Mouse (Mus musculus): Measurements from ENCODE around the gene Bmpr1b. TPM values are rescaled to one million over a fixed set of nuclear protein-coding genes. Genes with fewer than 3 reads are reported as not detected.
A peak's percentile ranks its signal among the peaks of the same experiment; 100 is the strongest.

The Bmpr1b gene
- polyA plus RNA-seq, 1 experiment from 2014 or later = 12.0 TPM

DNA sequence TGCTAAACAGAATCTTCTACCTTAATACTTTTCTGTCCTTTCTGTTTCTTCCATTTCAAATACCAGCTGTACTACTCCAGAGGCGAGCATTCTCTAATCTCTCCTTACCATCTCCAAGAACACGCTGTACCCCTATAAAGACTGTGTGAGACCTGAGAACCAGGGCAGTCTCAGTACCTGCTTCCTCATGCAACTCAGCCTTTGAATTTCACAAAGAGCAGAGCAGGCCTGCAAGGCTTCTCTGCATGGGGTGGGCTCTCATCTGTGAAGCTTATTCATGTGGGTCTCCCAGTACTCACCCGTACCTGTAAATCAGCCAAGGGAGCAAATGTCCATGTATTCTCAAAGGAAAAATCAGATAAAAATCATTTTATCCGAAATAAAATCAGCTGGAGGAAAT is 203.0 kb downstream of the Bmpr1b start:
- ATAC-seq (ENCODE audit: low FRiP score) = no peak
- H3K4me1 ChIP-seq = no peaks in the 10 kb centered on the region
- 58% methylated on average over 4 of the region's 4 CpGs for WGBS
- H3K36me3 ChIP-seq (replicated peaks) = no peaks in the 10 kb centered on the region
- no peaks in the 10 kb centered on the region for H3K9me3 ChIP-seq
- H3K9ac ChIP-seq = no peak overlapping the region
- no peak overlapping the region for H3K4me2 ChIP-seq
- H3K27ac ChIP-seq = no peak overlapping the region
- H3K4me3 ChIP-seq (replicated peaks) = no peak overlapping the region
- no peaks in the 10 kb centered on the region for H3K27me3 ChIP-seq

DNA sequence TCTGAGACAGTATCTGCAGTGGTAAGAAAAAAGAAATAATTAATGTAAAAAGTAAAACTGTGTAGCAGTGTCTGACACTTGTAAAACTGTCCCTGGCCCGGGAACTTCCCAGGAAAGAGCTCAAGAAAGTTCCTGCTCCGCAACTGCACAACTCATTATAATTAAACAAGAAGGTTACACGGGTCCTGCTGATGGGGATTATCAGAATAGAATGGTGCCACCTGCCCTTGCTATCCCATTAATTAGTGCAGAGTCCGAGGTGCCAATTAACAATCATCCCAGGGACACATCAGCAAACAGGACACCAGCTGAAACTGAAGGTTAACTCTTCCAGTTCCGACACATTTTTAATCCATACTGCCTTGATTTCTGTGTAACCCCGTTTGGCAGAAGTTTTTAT is 216.3 kb downstream of the Bmpr1b start:
- peak overlapping the region; percentile 51 for H3K27ac ChIP-seq

DNA sequence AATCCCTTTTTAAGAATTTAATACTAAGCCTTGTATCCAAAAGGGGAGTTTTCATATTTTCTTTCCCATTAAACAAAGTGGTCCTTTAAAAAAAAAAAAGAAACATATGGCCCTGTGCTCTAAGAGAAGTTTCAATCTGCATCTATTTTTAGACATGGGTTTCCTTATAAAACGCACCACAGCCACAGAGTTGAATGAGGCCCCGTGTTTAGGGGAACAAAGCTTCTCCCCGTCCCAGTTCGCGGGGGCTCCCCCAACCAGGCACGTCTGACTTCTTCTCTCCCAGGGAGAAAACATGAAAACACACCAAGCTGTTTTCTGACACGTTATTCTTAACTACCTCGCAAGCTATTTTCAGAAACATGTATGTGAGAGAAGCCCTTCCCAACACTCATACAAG is 218.6 kb downstream of the Bmpr1b start:
- 57% methylated on average over 8 of the region's 8 CpGs for WGBS
- no peak overlapping the region for H3K27ac ChIP-seq

More for the DNA sequence above, 216.3 kb downstream of the Bmpr1b start:
- Histone ChIP-seq H3K4me2 (peak overlapping the region; percentile 3), H3K27me3 (no peaks in the 10 kb centered on the region), H3K4me3 (replicated peaks) (no peak overlapping the region), H3K4me1 (peaks cover 18% of the 10 kb centered on the region), H3K9ac (no peak overlapping the region), H3K36me3 (replicated peaks) (no peaks in the 10 kb centered on the region), H3K9me3 (no peaks in the 10 kb centered on the region)
- ATAC-seq (ENCODE audit: low FRiP score) = peak; percentile 88
- WGBS = 9% methylated on average over 6 of the region's 6 CpGs

DNA sequence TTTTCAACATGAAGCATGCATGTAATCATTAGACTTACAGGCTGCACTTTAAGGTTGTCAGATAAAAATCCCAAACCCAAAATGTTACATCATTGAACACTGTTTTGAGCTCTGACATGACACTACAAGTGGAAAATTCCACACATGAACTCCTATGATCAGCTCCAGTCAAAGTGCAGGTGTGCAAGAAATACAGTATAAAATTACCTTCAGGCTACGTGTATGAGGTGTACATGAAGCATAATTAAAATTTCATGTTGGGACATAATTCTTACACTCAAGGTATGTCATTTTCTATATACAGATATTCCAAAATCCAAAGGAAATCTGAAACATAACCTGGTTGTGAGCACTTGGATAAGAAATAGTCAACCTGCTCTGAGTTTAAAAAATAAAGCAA is 220.7 kb downstream of the Bmpr1b start:
- ATAC-seq (ENCODE audit: low FRiP score) = no peak

More for the DNA sequence above, 218.6 kb downstream of the Bmpr1b start:
- H3K4me3 ChIP-seq (replicated peaks) = no peak overlapping the region
- H3K9me3 ChIP-seq = no peaks in the 10 kb centered on the region
- H3K9ac ChIP-seq = no peak overlapping the region
- no peaks in the 10 kb centered on the region for H3K36me3 ChIP-seq (replicated peaks)
- H3K4me2 ChIP-seq = no peak overlapping the region
- ATAC-seq (ENCODE audit: low FRiP score) = no peak
- H3K27me3 ChIP-seq = no peaks in the 10 kb centered on the region
- peaks cover 18% of the 10 kb centered on the region for H3K4me1 ChIP-seq

DNA sequence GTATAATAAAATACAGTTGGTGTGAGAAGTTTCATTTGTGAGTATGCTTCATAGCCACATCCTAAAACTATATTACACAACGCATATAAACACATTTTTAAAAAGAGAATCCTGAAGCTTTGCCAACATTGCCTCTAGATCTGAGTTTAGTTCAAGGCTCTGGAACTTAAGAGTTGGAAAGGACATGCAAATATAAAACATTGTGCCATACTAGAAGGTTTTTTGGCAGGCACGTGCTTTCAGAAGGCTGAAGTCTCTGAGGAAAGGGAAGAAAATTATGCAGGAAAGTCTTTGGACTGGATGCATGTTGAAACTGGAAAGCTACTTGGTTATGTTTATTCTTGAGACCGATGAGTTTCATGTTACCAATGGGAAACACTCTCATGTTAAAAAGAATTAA is 221.1 kb downstream of the Bmpr1b start:
- no peak overlapping the region for H3K4me3 ChIP-seq (replicated peaks)
- no peak for ATAC-seq (ENCODE audit: low FRiP score)
- 86% methylated on average over 3 of the region's 3 CpGs for WGBS

More for the DNA sequence above, 220.7 kb downstream of the Bmpr1b start:
- Histone ChIP-seq H3K36me3 (replicated peaks) (no peaks in the 10 kb centered on the region), H3K9me3 (no peaks in the 10 kb centered on the region), H3K4me2 (no peak overlapping the region), H3K27me3 (no peaks in the 10 kb centered on the region), H3K9ac (no peak overlapping the region), H3K4me3 (replicated peaks) (no peak overlapping the region), H3K27ac (no peak overlapping the region), H3K4me1 (peaks cover 21% of the 10 kb centered on the region)
- 71% methylated on average over 1 of the region's 1 CpGs for WGBS

DNA sequence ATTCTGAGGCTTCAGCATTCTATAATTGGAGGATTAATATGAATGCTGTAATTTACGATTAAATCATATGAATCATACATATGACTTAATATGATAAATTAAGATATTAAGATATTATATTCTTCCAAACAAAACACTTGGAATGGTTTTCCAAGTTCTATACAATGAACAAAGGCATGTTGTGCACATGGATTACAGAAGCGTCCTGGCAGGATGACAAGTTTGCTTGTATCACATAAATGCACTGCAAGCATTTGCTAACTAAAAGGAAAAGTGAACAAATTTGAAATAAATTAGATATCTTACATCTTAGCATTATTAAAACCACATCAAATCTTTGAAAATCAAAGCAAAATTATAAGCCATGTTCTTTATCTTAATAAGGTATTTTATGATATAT is 222.4 kb downstream of the Bmpr1b start:
- H3K27ac ChIP-seq = no peak overlapping the region
- no peak overlapping the region for H3K4me2 ChIP-seq
- no peaks in the 10 kb centered on the region for H3K9me3 ChIP-seq
- H3K9ac ChIP-seq = no peak overlapping the region
- peaks cover 18% of the 10 kb centered on the region; the same call in 1 of the 2 replicates for H3K4me1 ChIP-seq
- 82% methylated on average over 2 of the region's 2 CpGs for WGBS
- H3K36me3 ChIP-seq (replicated peaks) = no peaks in the 10 kb centered on the region
- H3K4me3 ChIP-seq (replicated peaks) = no peak overlapping the region
- ATAC-seq (ENCODE audit: low FRiP score) = no peak
- no peaks in the 10 kb centered on the region for H3K27me3 ChIP-seq

More for the DNA sequence above, 221.1 kb downstream of the Bmpr1b start:
- H3K27ac ChIP-seq = no peak overlapping the region
- peaks cover 24% of the 10 kb centered on the region for H3K4me1 ChIP-seq
- no peaks in the 10 kb centered on the region for H3K9me3 ChIP-seq
- H3K9ac ChIP-seq = no peak overlapping the region
- H3K36me3 ChIP-seq (replicated peaks) = no peaks in the 10 kb centered on the region
- H3K27me3 ChIP-seq = no peaks in the 10 kb centered on the region
- H3K4me2 ChIP-seq = no peak overlapping the region

DNA sequence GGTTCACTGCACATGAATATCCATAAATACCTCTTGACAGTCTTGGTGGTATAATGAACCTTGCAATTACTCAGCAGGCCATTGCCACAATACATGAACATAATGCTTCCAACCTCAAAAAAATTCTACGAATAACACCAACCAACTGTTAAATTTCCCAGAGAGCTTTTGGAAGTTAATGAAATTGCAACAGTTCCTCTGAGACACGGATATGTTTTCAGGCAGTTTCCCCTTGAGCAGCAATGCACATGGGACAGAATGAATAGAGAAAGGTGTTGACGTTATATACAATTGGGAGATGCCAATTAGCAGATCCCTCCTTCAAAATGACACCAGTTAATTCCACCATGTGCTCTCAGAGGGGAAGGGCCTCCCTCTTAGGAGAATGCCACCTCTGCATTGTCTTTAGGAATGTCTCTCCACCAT is 225.9 kb downstream of the Bmpr1b start:
- Histone ChIP-seq H3K9me3 (no peaks in the 10 kb centered on the region), H3K36me3 (replicated peaks) (no peaks in the 10 kb centered on the region), H3K27me3 (no peaks in the 10 kb centered on the region), H3K4me3 (replicated peaks) (no peak overlapping the region), H3K4me1 (peaks cover 15% of the 10 kb centered on the region; the same call in 1 of the 2 replicates), H3K9ac (no peak overlapping the region), H3K27ac (peak overlapping the region; percentile 42; the same call in 1 of the 2 replicates), H3K4me2 (no peak overlapping the region)
- peak; percentile 88 for ATAC-seq (ENCODE audit: low FRiP score)
- 10% methylated on average over 3 of the region's 3 CpGs for WGBS

DNA sequence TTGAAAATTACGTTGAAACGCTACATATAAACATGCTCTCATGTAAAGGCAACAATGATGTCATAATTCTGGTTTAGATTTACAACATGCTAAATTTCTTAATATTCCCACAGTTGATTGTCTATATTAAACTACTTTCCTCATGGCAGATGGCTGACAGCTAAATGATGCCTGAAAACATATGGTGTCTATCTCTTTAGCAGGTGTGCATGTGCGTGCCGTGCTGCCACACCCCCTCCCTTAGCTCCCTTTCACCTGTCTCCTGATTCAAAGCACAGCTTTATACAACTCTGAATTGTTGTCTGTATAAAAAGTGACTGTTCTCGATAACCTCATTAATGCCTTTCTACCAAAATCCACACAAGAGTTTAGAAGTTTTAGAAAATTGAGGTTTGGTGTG is 229.0 kb downstream of the Bmpr1b start:
- ATAC-seq (ENCODE audit: low FRiP score) = no peak
- no peaks in the 10 kb centered on the region for H3K9me3 ChIP-seq
- no peak overlapping the region for H3K9ac ChIP-seq
- H3K4me2 ChIP-seq = no peak overlapping the region
- no peak overlapping the region for H3K27ac ChIP-seq
- H3K4me1 ChIP-seq = peaks cover 43% of the 10 kb centered on the region
- no peaks in the 10 kb centered on the region for H3K36me3 ChIP-seq (replicated peaks)
- H3K4me3 ChIP-seq (replicated peaks) = no peak overlapping the region
- 85% methylated on average over 5 of the region's 5 CpGs for WGBS
- H3K27me3 ChIP-seq = no peaks in the 10 kb centered on the region

DNA sequence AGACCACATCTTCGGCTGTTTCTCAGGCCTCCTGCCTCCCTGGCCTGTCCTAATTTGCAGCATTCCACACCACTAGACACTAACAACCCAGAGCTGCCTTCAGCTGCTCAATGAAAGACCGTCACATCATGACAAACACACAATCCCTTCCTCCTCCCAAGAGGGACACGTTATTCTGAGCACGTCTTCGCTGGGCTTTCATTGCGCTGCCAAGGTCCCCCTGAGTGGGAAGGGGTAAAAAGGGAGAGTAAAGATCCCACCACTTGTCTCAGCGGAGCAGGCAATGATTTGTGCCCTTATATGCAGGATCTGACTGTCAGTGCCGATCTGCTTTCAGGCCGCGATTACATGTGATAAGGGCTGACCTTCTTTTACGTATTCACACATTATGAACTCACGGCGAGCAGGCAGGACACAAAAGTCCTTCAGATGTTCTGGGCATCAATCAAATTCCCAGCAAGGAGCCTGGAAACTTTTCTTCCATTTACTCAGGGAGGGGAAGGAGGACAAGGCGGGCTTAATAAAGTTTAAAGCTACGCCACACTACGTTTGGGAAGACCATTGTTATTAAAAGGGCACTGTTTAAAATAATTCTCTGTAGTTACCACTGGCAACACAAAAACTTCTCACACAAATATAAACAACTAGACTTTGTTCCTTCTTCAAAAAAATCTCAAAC is 232.5 kb downstream of the Bmpr1b start:
- Histone ChIP-seq H3K9me3 (no peaks in the 10 kb centered on the region), H3K4me1 (peaks cover 60% of the 10 kb centered on the region), H3K4me2 (peak overlapping the region; percentile 43), H3K4me3 (replicated peaks) (0 out of 2 replicates have a peak overlapping the region, but pooled peaks have one; percentile 4), H3K27ac (peak overlapping the region; percentile 84), H3K27me3 (no peaks in the 10 kb centered on the region), H3K9ac (no peak overlapping the region), H3K36me3 (replicated peaks) (no peaks in the 10 kb centered on the region)
- peak; percentile 92 for ATAC-seq (ENCODE audit: low FRiP score)
- WGBS = 7% methylated on average over 16 of the region's 16 CpGs

DNA sequence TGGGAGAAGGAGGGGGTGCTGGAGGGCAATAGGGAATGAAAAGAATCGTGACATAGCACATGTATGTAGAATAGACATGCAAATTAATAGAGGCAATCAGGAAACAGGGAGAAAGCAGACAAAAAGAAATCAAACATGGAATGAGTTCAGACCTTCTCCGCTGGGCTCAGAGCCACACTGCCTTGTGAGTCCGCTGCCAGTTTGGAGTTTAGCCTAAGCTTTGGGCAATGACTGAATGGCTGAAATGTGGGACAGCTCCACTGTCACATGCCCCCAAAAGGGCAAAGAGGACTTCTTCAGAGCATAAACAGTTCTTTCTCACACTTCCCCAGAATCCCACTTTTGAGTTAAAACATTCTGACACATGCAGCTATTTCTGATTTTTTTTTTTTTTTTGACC is 236.3 kb downstream of the Bmpr1b start:
- no peaks in the 10 kb centered on the region for H3K27me3 ChIP-seq
- WGBS = 49% methylated on average over 3 of the region's 3 CpGs
- H3K9ac ChIP-seq = no peak overlapping the region
- no peaks in the 10 kb centered on the region for H3K9me3 ChIP-seq
- no peaks in the 10 kb centered on the region for H3K36me3 ChIP-seq (replicated peaks)
- no peak overlapping the region for H3K4me2 ChIP-seq
- no peak overlapping the region for H3K27ac ChIP-seq
- peaks cover 62% of the 10 kb centered on the region for H3K4me1 ChIP-seq
- no peak for ATAC-seq (ENCODE audit: low FRiP score)
- no peak overlapping the region for H3K4me3 ChIP-seq (replicated peaks)

DNA sequence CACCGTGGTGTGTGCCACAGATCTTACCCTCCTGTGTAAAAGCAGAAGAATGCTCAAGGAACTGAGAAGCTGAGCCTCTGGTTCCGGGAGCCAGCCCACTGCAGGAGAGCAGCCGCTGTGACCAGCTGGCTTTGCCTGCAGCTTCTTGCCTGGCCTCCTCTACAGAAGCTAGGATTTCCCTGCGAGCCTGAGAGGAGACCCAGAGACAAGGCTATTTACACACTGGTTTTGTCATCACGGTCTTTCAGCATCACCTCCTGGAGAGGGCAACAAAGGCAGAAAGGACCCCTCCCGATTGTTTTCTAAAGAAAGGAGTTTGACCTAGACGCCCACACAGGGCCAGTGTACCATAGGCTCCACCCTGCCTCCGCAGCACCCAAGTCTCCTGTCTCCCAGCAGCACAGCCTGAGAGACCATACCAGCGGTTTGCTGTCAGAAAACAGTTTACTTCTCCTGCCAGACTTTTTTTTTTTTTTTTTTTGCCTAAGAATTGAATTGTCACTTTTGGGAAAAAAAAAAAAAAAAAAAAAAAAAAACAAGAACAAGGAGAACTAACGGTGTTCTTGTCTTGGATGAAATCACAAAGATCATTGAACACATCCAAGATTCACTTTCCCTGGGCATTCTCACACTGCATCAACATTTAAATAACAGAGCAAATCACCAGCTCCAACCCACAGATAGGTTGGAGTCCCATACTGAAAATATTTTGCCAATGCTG is 237.7 kb downstream of the Bmpr1b start:
- Histone ChIP-seq H3K4me1 (peaks cover 50% of the 10 kb centered on the region), H3K4me3 (replicated peaks) (peak overlapping the region; percentile 31), H3K27ac (peak overlapping the region; percentile 81), H3K4me2 (peak overlapping the region; percentile 54), H3K9me3 (no peaks in the 10 kb centered on the region), H3K9ac (peak overlapping the region; percentile 59), H3K36me3 (replicated peaks) (no peaks in the 10 kb centered on the region), H3K27me3 (no peaks in the 10 kb centered on the region)
- WGBS = 0% methylated on average over 10 of the region's 10 CpGs
- ATAC-seq (ENCODE audit: low FRiP score) = peak; percentile 67

DNA sequence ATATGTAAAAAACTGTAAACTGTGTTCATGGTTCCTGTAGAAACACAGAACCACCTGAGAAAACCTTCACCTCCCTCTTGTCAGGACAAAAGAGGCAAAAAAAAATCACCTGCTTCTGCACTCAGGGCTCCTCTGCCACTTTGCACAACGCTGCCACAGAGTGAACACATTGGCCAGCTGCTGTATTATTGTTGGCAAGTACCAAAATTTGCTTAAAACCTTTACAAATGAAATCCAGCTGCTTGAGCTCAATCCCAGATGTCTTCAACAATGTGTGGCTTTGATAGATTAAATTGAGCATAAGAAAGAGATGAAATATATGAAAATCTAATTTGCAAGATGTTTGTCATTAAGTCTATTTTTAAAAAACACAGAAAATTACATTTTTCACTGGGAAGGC is 245.8 kb downstream of the Bmpr1b start:
- H3K4me2 ChIP-seq = no peak overlapping the region
- 32% methylated on average over 1 of the region's 1 CpGs for WGBS
- H3K4me1 ChIP-seq = peaks cover 6% of the 10 kb centered on the region; the same call in 1 of the 2 replicates
- no peak overlapping the region for H3K9ac ChIP-seq
- H3K4me3 ChIP-seq (replicated peaks) = no peak overlapping the region
- H3K36me3 ChIP-seq (replicated peaks) = no peaks in the 10 kb centered on the region
- H3K27me3 ChIP-seq = no peaks in the 10 kb centered on the region
- ATAC-seq (ENCODE audit: low FRiP score) = no peak
- H3K9me3 ChIP-seq = no peaks in the 10 kb centered on the region
- H3K27ac ChIP-seq = no peak overlapping the region

Measured in forebrain, embryonic 12.5 days (tissue).